Mouse (Mus musculus) gastrocnemius, adult 18-20 months (tissue): ENCODE data around the gene Inka2. TPM values are rescaled to one million over a fixed set of nuclear protein-coding genes. Genes with fewer than 3 reads are reported as not detected.

Source experiments
- DNase-seq: peaks from one replicate; pipeline ENCODE4 v3.0.0; 2021; ENCODE audit warnings: low spot score
- total RNA-seq, 2 experiments: library from RNA; stranded (reverse); gene quantifications; 2 replicates each; pipeline ENCODE4 v1.2.3; 2021

Gene Inka2
- total RNA-seq, 2 experiments from 2014 or later, result 2.4 to 2.7 TPM

DNA sequence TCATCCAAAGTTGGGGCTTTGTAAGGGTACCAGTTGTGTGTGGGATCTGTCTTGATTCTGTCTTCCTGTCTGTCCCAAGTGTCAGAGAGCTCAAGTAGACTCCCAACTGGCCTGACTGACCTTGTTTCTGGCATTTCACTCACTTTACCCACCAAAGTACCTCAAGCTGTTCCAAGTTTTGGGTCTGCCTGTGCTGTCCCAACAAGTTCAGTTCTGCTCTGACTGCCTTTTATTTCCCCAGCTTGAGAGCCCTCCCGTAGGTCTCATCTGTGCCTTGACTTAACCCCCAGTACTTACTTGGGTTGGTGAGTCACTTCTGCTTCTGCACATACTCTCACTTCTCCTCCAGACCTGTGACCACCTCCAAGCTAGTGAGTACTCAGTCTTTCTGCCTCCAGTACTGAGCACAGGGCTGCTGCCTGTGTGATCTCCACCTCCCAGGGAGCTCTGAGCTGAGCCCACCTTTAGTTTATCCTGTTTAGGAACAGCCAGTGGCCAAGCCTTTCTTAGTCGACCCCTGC is 17.3 kb downstream of the Inka2 start:
- DNase-seq, result no peak

GRCm38 (mm10) chr3:105722510-105722909 is 18.1 kb downstream of the Inka2 start:
- no peak for DNase-seq

DNA sequence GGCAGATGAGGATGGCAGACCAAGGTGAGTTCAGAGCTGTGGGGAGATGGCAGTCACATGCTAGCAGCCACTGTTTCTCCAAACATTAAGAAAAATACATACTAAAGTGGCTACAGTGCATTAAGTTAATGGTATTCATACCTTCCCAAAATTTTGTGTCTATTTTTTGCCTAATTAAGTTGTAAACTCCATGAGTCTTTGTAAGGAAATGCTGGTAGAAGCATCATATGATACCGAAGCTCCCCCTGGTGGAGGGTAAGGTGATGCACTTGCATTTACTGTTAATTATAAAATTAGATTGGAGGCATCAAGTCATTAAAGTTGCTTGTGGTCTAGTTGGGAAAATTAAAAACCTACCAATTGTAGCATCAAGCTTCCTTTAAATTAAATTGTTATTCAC is 21.6 kb downstream of the Inka2 start:
- DNase-seq, result peak; percentile 76

- DNase-seq, result no peak
Measured at GRCm38 (mm10) chr3:105732360-105732759, 28.0 kb downstream of the Inka2 start.

GRCm38 (mm10) chr3:105733538-105733937 is 29.1 kb downstream of the Inka2 start:
- DNase-seq, result no peak

- no peak for DNase-seq
Measured at GRCm38 (mm10) chr3:105735285-105735684, 30.9 kb downstream of the Inka2 start.

DNA sequence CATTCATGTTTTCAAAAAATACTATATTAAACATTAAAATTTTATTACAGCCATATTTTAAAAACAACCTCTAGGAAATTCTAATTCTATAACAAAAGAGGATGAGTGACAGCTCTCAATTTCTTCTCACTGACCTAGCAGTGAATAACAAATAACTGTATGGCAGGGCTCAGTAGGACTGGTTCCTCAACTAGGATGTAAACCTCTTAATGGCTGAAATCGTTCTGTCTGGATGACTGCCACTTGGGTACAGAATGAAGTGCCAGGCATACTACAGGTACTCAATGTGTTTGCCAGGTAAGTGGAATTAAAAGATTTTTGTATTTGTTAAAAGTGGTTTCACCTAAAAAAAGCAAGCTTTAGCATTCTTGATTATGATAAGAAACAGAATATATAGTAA is 31.7 kb downstream of the Inka2 start:
- DNase-seq, result no peak

GRCm38 (mm10) chr3:105737070-105737469 is 32.7 kb downstream of the Inka2 start:
- no peak for DNase-seq

DNA sequence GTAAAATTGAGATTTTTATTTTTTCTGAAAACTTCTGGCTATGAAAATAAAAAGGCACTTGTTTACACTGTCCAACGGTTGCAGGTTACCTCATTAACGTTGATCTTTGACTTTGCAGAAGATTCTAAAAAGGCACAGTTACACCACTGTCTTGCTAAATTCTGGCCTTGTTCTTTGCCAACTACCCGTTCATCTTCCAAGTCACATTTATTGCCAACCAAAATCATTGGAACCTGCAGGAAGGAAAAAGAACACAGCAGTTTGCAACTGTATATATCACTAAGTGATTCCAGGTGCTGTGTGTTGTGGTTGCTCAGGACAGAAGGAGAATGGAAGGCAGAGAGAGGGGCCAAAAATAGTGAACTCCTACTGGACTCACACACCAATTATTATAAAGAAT is 33.3 kb downstream of the Inka2 start:
- no peak for DNase-seq

DNA sequence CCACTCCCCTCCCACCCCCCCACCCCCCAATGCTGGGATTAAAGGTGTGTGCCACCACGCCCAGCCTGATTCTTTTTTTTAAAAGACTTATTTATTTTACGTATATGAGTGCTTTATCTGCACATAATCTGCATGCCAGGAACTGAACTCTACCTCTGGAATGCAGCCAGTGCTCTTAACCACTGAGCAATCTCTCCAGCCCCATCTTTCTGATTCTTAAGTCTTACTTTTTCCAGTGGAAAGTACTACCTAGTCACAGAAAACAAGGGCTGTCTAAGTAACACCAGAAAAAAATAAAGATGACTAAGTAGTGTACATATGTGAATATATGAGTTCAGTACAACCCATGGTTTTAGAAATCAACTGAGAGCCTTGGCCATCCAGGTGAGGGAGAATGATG is 42.1 kb downstream of the Inka2 start:
- no peak for DNase-seq

- DNase-seq, result no peak
Measured at GRCm38 (mm10) chr3:105750810-105751209, 46.4 kb downstream of the Inka2 start.

GRCm38 (mm10) chr3:105754184-105754583 is 49.8 kb downstream of the Inka2 start:
- DNase-seq, result no peak

- no peak for DNase-seq
Measured at GRCm38 (mm10) chr3:105755123-105755522, 50.7 kb downstream of the Inka2 start.

DNA sequence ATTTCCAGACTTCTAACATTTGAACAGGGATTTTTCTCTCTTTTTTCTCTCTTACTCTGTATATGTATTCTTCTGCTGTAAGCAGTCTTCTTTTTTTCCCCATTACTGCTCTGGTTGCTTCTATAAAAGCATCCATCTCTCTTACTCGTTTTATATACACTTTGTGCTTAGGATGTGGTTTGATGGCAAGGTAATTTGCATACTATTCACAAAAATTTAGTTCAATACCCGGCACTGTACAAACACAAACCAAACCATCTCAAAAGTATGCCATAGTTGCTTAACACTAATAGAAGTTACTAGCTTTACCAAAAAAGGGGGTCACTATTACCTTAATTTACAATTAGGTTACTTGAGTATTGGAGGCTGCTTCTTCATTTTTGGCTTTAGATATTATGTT is 52.1 kb downstream of the Inka2 start:
- DNase-seq, result no peak

DNA sequence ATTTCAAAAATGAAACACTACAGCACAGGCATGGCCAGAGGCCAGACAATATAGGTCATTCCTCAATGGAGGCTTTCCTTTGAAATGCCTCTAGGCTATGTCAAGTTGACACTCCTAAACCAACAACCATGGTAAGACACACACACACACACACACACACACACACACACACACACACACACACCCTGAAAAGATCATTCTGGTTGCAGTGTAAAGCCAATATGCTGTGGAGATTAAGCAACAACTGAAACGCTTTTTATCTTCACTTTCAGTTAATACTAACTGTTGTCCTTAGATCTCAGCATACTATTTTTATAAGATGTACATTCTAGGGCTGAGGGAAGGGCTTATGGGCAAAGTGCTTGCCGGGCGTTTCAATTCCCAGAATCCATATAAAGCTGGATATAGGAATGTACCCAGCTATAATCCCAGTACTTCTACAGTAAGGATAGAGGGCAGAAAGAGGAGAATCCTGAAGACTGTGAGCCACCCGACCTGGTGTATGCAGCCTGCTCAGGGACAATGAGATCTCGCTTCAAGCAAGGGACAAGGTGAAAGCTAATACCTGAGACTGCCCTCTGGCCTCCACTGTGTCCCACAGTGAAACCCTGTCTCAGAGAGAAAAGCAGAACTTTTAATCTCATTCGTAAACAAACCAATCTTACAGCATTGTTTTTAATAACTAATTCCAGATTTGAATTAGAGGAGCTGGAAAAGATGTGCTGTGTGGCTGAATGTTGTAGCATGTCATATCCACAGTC is 53.1 kb downstream of the Inka2 start:
- no peak for DNase-seq

DNA sequence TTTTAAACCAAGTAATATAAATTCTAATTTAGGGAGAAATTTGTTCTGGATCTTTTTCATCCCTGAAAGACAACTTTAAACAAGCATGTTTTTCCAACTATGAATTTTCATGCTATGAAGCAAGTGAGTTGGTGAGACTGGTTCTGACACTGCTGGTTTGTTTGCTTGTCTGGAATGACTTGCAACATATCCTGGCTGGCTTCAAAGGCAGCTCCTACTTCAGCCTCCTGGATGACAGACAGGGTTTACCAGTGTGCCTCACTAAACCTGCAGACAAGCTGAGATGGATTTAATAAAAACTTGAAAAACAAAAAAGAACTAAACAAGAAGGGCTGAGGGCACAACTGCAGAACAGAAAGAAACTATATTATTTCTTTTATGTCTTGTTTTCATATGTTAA is 53.7 kb downstream of the Inka2 start:
- peak; percentile 44 for DNase-seq

DNA sequence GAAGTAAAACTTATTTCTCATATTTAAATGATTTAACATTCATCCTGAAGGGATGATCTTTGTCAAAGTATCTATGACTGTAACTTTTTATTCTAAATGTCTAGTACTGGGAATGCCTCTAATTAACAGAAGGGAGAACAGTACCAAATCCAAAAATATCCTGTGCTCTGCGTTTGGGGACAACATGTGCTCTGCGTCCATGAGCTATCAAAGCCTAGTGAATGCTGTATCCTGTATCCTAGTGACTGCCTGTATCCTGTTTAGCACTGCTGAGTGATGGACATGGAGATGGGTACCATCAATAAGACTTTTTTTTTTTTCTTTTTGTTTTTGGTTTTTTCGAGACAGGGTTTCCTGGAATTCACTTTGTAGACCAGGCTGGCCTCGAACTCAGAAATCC is 54.3 kb downstream of the Inka2 start:
- DNase-seq, result no peak

DNA sequence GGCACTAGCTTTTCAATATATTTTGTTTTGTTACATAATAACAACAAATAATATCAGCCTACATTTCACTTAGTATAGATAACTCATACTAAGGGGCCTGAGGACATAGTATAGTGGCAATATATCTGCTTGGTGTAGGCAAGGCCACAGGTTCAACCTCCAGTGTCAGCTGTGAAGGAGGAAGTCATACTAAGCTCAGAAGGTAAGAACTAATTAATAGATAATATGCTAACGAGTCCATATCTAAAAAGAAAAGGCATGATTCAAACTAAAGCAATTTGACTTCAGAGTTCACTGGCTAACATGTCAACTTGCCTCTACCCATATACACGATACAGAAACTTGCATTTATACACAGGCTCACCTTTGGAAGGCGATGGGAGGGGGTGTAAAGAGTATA is 55.7 kb downstream of the Inka2 start:
- DNase-seq, result no peak

DNA sequence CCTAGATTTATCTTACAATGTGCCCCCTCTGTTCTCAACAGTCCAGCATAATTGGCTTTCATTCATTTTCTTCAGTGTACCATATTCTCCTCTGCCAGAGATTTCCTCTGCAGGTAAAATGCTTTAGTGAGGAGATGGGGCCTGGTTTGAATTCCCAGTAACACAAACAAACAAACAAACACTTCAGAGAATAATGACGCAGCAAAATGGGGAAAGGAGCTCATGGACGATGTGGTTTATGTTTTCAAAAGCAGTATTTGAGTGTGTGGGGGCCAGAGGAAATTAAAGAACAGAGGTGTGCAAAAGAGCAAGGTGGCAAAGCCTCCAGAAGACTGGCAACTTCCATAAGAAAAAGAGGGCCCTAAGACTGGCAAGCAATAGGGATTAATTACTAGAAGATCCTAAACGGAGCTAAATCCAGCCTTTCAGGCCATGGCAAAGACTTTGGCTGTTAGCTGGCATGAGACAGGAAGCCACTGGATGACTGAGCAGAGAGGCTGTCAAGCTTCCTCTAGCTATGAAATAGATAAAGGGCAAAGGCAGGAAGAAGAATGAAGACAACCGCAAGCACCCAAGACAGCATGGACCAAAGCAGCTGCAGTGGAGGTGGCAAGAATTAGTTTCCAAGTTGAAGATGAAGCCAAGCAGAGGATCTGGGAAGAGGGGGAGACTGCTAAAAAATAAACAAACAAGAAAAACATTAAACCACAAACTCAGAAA is 58.9 kb downstream of the Inka2 start:
- no peak for DNase-seq

- DNase-seq, result no peak
Measured at GRCm38 (mm10) chr3:105768529-105768928, 64.1 kb downstream of the Inka2 start.

- DNase-seq, result no peak
Measured at GRCm38 (mm10) chr3:105769380-105769779, 65.0 kb downstream of the Inka2 start.
